Mouse (Mus musculus) adrenal gland, adult 8-10 months (tissue): Measurements from ENCODE around the gene Gna12. TPM values are rescaled to one million over a fixed set of nuclear protein-coding genes. Genes with fewer than 3 reads are reported as not detected.

Experiments
- total RNA-seq, 4 experiments: library from RNA; stranded (reverse); gene quantifications; 2 replicates each; pipeline ENCODE4 v1.2.4; 2022

Gene Gna12
- total RNA-seq, 4 experiments from 2014 or later = 135 to 173 (median 141) TPM

Other genes starting within 250 kb of the Gna12 start
- gene Lfng, start 223.1 kb downstream of the Gna12 start, total RNA-seq = 10 to 100 TPM; 11.6 to 18.9 (median 17.2) TPM
- gene Ttyh3, start 181.4 kb downstream of the Gna12 start, total RNA-seq = 100 to 1,000 TPM in 1 of 4 experiments, 10 to 100 TPM in 3; 49.8 to 100 (median 77.4) TPM
- gene Iqce, start 128.1 kb downstream of the Gna12 start, total RNA-seq = 10 to 100 TPM; 21.0 to 45.5 (median 36.7) TPM
- gene Brat1, start 125.4 kb downstream of the Gna12 start, total RNA-seq = 10 to 100 TPM; 22.0 to 24.8 (median 22.9) TPM
- gene Amz1, start 106.3 kb downstream of the Gna12 start, total RNA-seq = 1 to 10 TPM in 2 of 4 experiments, under 1 TPM in 2; 0.59 to 1.8 (median 1.2) TPM
- gene Card11, start 170.2 kb upstream of the Gna12 start, total RNA-seq = 1 to 10 TPM in 1 of 4 experiments, under 1 TPM in 3; 0.49 to 1.3 (median 0.85) TPM